In genomic region chr2:180184011-180184751, GRCm38 (mm10) we compare ENCODE assay signal across 27 mouse cellular contexts. TPM values are rescaled to one million over a fixed set of nuclear protein-coding genes. Genes with fewer than 3 reads are reported as not detected.
A peak's percentile ranks its signal among the peaks of the same experiment; 100 is the strongest.
DNase-seq lines count a peak whose midpoint lies in the region; ATAC-seq lines count a peak whose summit lies in the region.
"Had no signal": no experiment of that assay in that cellular context is flagged by ENCODE, and none has a peak within 500 bp of the region (broad histone marks: within the 10 kb centered on the region; RNA-seq: fewer than 3 reads in every experiment).

No protein-coding gene starts in this region.

- peak; percentile 51 for DNase-seq in gastrocnemius, postnatal 10 days
- no peak for DNase-seq in gastrocnemius, adult 18-20 months (ENCODE audit: low spot score)
- no peak for DNase-seq in hindbrain, embryonic 10.5 days (ENCODE audit: low spot score)
- peak; percentile 42 for DNase-seq in lung, postnatal 10 days
- DNase-seq in lung, postnatal 14 days: no peak
- DNase-seq: adrenal gland, adult 8-10 months; adrenal gland, postnatal 25 days; cerebellum, adult 11 months; cerebellum, adult 8-10 months; forebrain, postnatal 0 days; gastrocnemius, postnatal 36 days; heart, adult 2 months; heart, postnatal 36 days; kidney, adult 18-20 months; kidney, adult 9 months had no signal

- H3K36me3 ChIP-seq in hindbrain, embryonic 10.5 days: peaks cover 68% of the 10 kb centered on the region
- H3K36me3 ChIP-seq in hindbrain, embryonic 16.5 days (ENCODE audit: control insufficient read depth, insufficient read depth, low read length): no peaks in the 10 kb centered on the region
- H3K36me3 ChIP-seq: hindbrain, embryonic 15.5 days had no signal

- peak overlapping the region; percentile 42; the same call in 1 of the 2 replicates for H3K27ac ChIP-seq in hindbrain, embryonic 10.5 days
- no peak overlapping the region for H3K27ac ChIP-seq in hindbrain, embryonic 16.5 days (ENCODE audit: low read depth, low read length)
- H3K27ac ChIP-seq: embryonic facial prominence, embryonic 12.5 days; embryonic facial prominence, embryonic 15.5 days; heart, adult 2 months; heart, embryonic 10.5 days; hindbrain, embryonic 12.5 days; hindbrain, embryonic 15.5 days had no signal

- no peak overlapping the region for H3K4me3 ChIP-seq in hindbrain, embryonic 10.5 days
- H3K4me3 ChIP-seq in hindbrain, embryonic 16.5 days (ENCODE audit: low read length): no peak overlapping the region
- H3K4me3 ChIP-seq: embryonic facial prominence, embryonic 12.5 days; embryonic facial prominence, embryonic 15.5 days; heart, adult 2 months; heart, embryonic 10.5 days; hindbrain, embryonic 12.5 days; hindbrain, embryonic 15.5 days had no signal

- WGBS in hindbrain, embryonic 10.5 days: 91% methylated on average over 24 of the region's 24 CpGs
- 88% methylated on average over 24 of the region's 24 CpGs for WGBS in hindbrain, embryonic 16.5 days

- H3K4me1 ChIP-seq in hindbrain, embryonic 10.5 days (replicated peaks): no peaks in the 10 kb centered on the region
- H3K4me1 ChIP-seq in hindbrain, embryonic 16.5 days (ENCODE audit: control insufficient read depth, insufficient read depth, low read depth, low read length): no peaks in the 10 kb centered on the region
- H3K4me1 ChIP-seq: embryonic facial prominence, embryonic 12.5 days; embryonic facial prominence, embryonic 15.5 days; heart, embryonic 10.5 days; hindbrain, embryonic 12.5 days; hindbrain, embryonic 15.5 days had no signal

- no peak overlapping the region for H3K4me2 ChIP-seq in hindbrain, embryonic 16.5 days (ENCODE audit: low read length)
- H3K4me2 ChIP-seq: embryonic facial prominence, embryonic 12.5 days; embryonic facial prominence, embryonic 15.5 days; hindbrain, embryonic 12.5 days; hindbrain, embryonic 15.5 days had no signal

- H3K27me3 ChIP-seq in hindbrain, embryonic 10.5 days (ENCODE audit: insufficient read depth, poor library complexity, severe bottlenecking): no peaks in the 10 kb centered on the region
- H3K27me3 ChIP-seq in hindbrain, embryonic 16.5 days (replicated peaks; ENCODE audit: control insufficient read depth, insufficient read depth, low read length): no peaks in the 10 kb centered on the region
- H3K27me3 ChIP-seq: embryonic facial prominence, embryonic 12.5 days; embryonic facial prominence, embryonic 15.5 days; hindbrain, embryonic 12.5 days; hindbrain, embryonic 15.5 days had no signal

- no peaks in the 10 kb centered on the region for H3K9me3 ChIP-seq in hindbrain, embryonic 10.5 days
- H3K9me3 ChIP-seq in hindbrain, embryonic 16.5 days (ENCODE audit: control insufficient read depth, low read length): no peaks in the 10 kb centered on the region
- H3K9me3 ChIP-seq: embryonic facial prominence, embryonic 12.5 days; embryonic facial prominence, embryonic 15.5 days; heart, embryonic 10.5 days; hindbrain, embryonic 12.5 days; hindbrain, embryonic 15.5 days had no signal

- ATAC-seq in hindbrain, embryonic 16.5 days: no peak
- no peak for ATAC-seq in megakaryocyte-erythroid progenitor cell, adult 5-6 weeks (replicated peaks; ENCODE audit: low FRiP score, low TSS enrichment, poor library complexity, severe bottlenecking)
- ATAC-seq: activated CD4-positive, CD25-positive, alpha-beta regulatory T cell, adult 4 months; CD4-positive, CD25-positive, alpha-beta regulatory T cell, adult 4 months; forebrain, embryonic 14.5 days; forebrain, postnatal 0 days; inflammation-experienced regulatory T-cells, adult 6 months; intestine, embryonic 16.5 days had no signal

- H3K9ac ChIP-seq in hindbrain, embryonic 16.5 days (ENCODE audit: low read depth, low read length): no peak overlapping the region
- H3K9ac ChIP-seq: embryonic facial prominence, embryonic 12.5 days; embryonic facial prominence, embryonic 15.5 days; forebrain, postnatal 0 days; hindbrain, embryonic 12.5 days; hindbrain, embryonic 15.5 days had no signal

RNA-seq across cellular contexts. Expression of gene Adrm1, which starts 12.9 kb away (rescaled TPM):
- total RNA-seq in gastrocnemius, postnatal 10 days (2021): 100 to 1,000 TPM in 1 of 2 experiments, 10 to 100 TPM in 1; 97.8 to 108 TPM
- total RNA-seq in gastrocnemius, adult 18-20 months (2021): 100 to 1,000 TPM; 114 to 119 TPM
- 278 and 297 TPM in 2 replicates for polyA plus RNA-seq in hindbrain, embryonic 10.5 days (2016; fragmentation: Nextera tagmentation; extraction: Ambion mirVana)
- polyA plus RNA-seq in hindbrain, embryonic 16.5 days (2015; fragmentation: Nextera tagmentation; extraction: Ambion mirVana): 193 and 201 TPM in 2 replicates
- total RNA-seq in megakaryocyte-erythroid progenitor cell, adult 5-6 weeks (2014; fragmentation: Nextera tagmentation): 143 and 144 TPM in 2 replicates
- total RNA-seq in megakaryocyte-erythroid progenitor cell, adult 5-6 weeks (2017): 51.7 and 76.2 TPM in 2 replicates

RNA-seq across cellular contexts. Expression of gene Lama5, which starts 41.5 kb away (rescaled TPM):
- 10 to 100 TPM; 22.5 to 25.9 TPM for total RNA-seq in gastrocnemius, postnatal 10 days (2021)
- 10 to 100 TPM in 1 of 2 experiments, 1 to 10 TPM in 1; 9.6 to 10.6 TPM for total RNA-seq in gastrocnemius, adult 18-20 months (2021)
- polyA plus RNA-seq in hindbrain, embryonic 10.5 days (2016; fragmentation: Nextera tagmentation; extraction: Ambion mirVana): 7.2 and 10.8 TPM in 2 replicates
- 2.2 and 3.5 TPM in 2 replicates for polyA plus RNA-seq in hindbrain, embryonic 16.5 days (2015; fragmentation: Nextera tagmentation; extraction: Ambion mirVana)
- 0.04 and 0.25 TPM in 2 replicates for total RNA-seq in megakaryocyte-erythroid progenitor cell, adult 5-6 weeks (2014; fragmentation: Nextera tagmentation)
- 0.05 TPM in 1 of 2 replicates, not detected in the other for total RNA-seq in megakaryocyte-erythroid progenitor cell, adult 5-6 weeks (2017)

Comparison
In these comparisons a context has a peak if more than half of its experiments do, and no peak if none do; other contexts are left out.
1. DNase-seq: peak in gastrocnemius, postnatal 10 days (single experiment) and lung, postnatal 10 days (single experiment); none in gastrocnemius, adult 18-20 months (single experiment), hindbrain, embryonic 10.5 days (single experiment) and lung, postnatal 14 days (single experiment).
2. RNA of gene Lama5, which starts 41.5 kb away (total RNA-seq): 22.5 to 25.9 TPM in gastrocnemius, postnatal 10 days and 9.6 to 10.6 TPM in gastrocnemius, adult 18-20 months; 0.04 to 0.25 TPM in megakaryocyte-erythroid progenitor cell, adult 5-6 weeks; every median in the first group is over 4 times any median in the second.